Mouse (Mus musculus) right cerebral cortex, postnatal 36 days (tissue): ENCODE data around the gene Pkp4.

Source experiments
- DNase-seq, 2 experiments: peaks; one replicate each; pipeline ENCODE4 v3.0.0; 2022; ENCODE audit warnings: low spot score in 2 of 2, mixed read lengths in 1 of 2

Pkp4 gene

DNA sequence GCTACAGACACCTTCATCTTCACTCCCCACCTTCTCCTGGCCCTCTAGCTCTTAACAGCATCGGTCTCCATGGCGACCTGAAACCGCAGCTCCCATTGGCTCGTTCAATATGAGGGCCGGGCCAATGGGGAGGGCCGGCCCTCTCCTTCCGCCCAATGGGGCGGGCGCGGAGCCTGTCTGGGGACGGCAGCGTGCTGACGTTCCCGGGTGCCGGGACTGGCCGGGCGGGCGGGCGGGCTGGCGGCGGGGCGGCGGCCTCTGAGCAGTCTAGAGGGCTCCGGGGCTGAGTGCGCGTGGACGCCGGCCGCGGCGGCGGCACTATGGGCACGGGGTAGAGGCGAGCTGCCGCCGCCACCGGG lies at the start of gene Pkp4, which contains the start of gene Ccdc148:
Gene Pkp4 (plus strand): TSS at position 246 of the 359 bp plus-strand sequence.
Gene Ccdc148 (minus strand): TSS at position 79 of the 359 bp plus-strand sequence.
- peak; percentile 92 to 95 for DNase-seq

DNA sequence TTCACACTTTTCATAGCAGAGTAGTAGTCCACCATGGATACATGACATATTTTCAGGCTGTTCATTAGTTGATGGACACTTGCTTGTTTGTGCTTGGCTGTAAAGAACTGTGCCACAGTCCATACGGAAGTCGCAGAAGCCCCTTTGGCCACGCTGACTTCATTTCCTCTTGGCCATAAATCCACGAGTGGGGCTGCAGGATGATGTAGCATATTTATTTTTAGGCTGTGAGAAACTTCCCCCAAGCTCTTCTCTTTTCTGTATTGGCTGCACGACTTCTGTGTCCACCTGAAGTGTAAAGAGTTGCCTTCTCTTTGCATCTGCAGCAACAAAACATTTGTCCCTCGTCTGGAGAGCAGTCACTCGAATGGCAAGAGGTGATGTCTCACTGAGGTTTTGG lies 31.6 kb upstream of the Pkp4 start:
- DNase-seq, result no peak

DNA sequence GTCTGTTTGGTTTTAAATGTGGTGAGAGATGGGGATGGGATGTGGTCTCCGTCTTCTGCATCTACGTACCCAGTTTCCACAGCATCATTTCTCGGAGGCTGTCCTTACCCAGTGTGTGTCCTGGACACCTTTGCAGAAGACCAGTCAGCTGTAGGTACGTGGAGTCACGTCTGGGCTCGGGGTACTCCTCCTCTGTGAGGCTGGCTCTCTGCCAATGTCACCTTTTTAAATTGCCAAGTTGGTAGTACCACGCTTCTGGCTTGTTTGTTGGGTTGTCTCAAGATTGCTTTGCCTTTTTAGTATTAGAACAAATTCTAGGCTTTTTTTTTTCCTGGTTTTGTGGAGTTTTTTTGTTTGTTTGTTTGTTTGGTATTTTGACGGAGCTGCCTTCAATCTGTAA lies 30.8 kb upstream of the Pkp4 start:
- DNase-seq, result no peak

DNA sequence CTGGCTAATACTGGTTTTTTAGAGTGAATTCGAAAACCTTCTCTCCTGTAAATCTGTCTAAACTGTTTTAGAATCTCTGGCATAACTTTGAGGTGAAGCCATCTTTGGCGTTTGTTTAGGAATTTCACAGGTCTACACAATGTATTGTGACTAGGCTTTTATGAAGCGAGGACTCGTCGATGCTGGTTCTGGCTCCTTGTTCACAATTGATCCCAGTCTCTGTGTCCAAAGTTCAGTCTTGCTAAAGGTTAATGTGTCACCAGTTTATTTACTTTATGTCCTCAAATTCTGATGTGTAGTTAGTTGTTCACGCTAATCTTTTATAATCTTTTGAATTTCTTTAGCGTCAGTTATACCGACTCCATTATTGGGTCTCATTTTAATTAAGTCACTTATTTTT lies 29.6 kb upstream of the Pkp4 start:
- no peak for DNase-seq

DNA sequence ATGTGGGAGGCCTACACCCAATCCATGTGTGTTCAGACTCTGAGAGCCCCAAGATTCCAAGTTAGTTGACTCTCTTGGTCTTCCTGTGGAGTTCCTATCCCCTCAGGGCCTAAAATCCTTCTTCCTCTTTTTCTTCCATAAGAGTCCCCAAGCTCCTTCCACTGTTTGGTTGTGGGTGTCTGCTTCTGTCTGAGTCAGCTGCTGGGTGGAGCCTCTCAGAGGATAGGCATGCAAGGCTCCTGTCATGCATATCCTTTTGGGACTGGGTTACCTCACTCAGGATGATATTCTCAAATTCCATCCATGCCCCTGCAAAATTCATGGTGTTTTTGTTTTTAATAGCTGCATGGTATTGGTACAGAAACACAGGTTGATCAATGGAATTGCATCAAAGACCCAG lies 5.2 kb upstream of the Pkp4 start:
- DNase-seq, result no peak

DNA sequence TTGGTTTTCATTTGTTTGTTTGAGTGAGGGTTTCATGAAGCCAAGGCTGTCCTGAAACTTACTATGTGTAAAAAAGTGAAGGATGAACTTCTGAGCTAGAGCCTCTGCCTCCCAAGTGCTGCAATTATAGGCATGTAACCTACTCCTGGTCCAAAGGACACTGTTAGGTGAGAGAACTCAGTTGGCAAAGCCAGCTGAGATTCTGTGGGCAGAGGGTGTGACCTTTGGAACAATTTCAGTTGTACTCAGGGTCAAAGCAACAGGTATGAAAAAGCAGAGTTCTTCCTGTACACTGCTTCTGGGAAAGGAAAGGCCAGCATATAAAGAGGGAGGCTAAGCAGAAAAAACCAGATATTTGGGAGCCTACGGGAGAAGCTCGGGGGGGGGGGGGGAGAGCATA lies 2.5 kb upstream of the Pkp4 start:
- no peak for DNase-seq

DNA sequence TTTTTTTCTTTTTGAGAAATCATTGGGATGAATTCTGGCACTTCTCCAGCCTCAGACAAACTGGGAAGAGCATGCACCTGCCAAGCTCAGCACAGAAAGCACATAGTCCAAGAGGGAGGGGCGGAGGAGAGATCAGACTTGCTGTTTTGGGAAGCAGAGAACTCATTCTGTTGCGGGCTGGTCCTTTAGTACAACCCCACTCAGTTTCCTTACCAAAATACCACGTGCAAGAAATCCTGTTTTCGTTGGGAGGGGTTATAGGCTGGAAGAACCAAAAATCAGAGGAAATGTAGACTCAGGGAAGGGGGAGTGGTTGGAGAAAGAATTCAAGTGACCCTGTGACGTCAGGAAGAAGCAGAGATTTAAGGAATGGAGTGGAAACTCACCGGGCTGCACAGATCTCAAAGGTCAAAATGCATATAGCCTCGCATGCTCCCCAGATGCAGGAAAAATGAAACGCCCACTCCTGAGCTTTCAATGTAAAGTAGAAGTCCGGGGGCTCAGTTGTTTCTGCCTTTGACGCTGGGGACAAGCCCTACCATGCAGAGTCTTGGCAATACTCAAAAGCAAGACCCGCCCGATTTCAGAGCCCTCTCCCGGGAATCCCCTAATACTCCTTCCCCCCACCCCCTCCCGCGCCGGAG lies 567 bp upstream of the Pkp4 start:
- DNase-seq, result peak in 1 of 2 experiments; percentile 32

DNA sequence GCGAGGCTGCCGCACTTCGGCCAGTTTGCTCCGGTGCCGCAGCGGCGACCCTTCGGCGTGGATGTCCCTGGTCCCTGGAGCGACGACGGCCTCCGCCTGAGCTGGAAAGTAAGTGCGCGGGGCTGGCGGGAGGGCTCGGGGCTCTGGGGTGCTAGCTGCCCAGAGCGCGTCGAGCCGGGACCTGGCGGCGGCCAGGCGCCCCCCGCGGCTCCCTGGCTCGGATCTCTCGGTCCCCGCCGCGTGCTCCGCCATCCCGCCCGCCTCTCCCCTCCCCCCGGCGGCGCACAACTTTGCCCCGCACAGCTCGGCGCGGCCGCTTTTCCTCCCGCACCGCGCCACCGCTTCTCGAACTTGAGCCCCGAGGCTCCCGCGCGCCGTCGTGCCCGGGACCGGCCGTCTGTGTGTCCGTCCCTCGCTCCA lies 381 bp downstream of the Pkp4 start:
- peak in 1 of 2 experiments; percentile 20 for DNase-seq

DNA sequence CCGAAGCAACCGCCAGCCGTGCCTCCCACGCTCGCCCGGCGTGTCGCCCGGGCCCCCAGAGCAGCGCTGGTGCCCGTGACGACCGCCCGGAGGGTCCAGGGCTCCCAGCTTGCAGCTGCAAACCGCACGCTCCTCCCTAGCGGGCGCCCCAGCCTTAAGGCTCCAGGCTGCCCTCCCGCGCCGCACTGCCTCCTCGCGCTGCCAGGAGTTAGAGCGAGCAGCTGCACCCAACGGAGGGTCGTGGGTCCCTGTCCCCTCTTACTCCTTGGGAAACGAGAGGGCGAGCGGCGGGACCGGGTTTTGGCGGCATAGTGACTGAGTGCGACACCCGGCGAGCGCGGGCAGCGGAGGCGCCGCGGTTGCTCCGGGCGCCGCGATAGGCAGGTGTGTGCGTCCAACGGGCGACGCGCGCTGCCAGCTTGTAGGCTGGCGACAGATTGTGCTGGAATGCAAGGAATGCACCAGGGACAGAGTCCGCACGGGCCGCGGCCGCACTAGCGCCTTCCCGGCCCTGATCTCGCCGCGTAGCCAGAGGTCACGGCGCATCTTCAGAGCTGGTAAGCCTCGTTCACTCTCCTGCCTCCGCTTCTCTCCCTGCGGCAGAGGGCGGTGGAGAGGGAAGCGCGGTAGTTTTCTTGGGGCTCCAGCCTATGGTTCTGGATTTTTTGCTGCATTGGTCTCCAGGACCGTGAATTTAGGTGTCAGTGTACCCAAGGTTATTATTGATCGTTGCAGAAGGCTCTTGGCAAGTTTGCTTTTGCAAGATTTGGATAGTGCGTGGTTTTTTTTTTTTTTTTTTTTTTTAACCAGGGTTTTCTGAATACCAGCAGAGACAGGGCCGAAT lies 1.0 kb downstream of the Pkp4 start:
- DNase-seq, result peak; percentile 53 to 66

DNA sequence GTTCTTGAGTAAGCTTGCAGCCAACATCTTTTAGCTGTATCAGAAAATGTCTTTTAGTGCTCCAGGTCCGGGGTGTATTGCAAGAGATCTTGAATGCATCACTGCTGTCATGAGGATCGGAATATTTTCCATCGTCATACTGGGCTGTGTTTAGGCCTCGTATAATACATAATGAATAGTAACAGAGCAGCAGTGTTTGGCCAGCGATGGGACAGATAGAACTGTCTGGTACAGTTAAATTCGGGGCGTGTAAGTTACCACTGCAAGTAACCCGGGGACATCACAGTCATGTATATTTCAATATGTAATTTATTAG lies 1.6 kb downstream of the Pkp4 start:
- DNase-seq, result no peak

DNA sequence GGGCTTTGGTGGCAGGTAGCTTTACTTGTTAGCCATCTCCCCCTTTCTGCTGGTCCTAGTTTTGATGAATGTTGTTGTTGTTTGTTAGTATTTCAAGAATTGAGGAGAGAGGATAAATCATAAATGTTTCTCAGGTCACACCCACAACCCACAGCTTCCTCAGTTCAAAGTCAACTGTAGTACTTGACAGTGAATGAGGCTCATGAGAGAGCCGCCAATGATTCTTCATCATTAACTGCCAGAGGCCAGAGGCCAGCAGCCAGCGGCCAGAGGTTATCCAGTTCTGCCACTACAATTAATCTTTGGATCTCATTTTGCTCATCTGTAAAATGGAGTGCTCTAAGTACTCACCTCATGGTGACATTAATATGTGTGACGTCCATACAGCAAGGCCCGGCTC lies 6.3 kb downstream of the Pkp4 start:
- no peak for DNase-seq

DNA sequence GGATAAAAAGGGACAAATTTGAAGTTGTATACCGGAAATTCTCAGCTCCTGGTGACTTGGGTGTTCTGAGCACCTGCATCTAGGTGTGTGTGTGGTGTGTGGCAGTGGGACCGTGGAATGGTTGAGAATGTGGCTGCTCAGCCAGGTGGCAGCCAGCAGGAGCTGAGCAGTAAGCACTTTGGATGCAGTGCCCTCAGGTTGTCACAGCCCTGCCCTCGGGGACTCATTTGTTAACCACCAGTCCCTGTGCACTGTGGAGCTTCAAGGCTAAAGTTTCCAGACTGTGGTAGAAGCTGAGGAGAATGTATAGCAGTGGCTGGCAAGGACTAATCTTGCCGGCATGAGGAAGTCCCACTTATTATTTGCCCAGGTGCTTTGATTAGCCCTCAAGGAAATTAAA lies 7.2 kb downstream of the Pkp4 start:
- DNase-seq, result no peak

DNA sequence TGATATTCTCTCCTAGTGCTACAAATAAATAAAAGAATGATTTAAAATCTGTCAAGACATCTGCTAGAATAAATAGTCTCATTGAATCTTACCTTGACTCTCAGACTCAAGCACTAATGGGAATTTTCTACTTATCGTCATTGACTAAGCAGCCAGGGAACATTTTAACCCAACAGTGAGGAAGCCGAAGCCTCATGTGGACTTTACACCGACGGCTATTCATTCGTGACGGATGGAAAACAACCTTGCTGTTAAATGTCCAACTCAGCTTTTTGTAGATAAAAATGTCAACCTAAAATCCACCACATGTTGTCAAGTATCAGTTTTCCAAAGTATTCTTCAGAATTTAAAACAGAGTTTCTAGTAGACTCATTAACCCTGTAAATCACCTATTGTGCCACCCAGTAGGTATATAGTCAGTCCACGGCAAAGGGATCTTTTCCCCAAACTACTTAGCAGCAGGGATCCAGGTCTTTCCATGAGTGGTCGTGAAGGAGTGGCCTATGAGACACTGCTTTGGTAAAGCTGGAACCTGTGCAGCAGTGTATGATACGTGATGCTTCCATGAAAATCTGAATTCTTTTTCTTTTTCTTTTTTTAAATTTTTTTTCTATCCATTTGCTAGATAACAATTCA lies 9.0 kb downstream of the Pkp4 start:
- no peak for DNase-seq

DNA sequence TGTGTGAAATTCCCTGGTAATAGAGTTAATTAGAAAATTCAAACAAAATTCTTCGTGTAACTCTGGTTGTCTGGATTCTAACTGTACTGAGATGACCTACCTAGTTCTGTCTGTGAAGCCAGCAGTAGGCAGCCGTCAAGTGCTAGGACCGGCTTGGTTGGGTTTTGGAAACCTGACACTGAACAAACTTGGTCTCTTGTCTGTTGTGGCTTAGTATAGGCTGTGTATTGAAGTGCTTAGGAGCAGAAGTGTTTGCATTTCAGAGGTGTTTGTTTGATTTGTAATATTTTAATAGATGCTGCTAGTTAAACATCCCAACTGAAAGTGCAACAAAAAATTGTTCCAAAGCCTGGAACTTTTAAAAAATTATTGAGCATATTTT lies 9.5 kb downstream of the Pkp4 start:
- no peak for DNase-seq

DNA sequence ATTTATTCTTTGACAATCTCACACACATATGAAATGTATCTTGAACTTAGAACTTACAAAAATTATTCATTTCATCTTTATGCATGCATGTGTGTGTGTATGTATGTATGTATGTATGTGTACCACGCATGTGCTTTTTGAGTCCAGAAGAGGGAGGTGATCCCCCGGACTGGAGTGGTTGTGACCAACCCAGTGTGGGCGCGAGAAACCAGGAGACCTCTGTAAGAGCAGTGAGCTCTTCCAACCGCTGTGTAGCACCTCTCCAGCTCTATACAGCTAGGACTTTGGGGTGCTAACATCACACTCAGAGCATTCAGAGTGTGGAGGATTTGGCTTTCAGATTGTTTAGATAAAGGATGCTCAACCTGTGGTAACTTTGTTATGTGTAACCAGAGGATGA lies 9.9 kb downstream of the Pkp4 start:
- no peak for DNase-seq

DNA sequence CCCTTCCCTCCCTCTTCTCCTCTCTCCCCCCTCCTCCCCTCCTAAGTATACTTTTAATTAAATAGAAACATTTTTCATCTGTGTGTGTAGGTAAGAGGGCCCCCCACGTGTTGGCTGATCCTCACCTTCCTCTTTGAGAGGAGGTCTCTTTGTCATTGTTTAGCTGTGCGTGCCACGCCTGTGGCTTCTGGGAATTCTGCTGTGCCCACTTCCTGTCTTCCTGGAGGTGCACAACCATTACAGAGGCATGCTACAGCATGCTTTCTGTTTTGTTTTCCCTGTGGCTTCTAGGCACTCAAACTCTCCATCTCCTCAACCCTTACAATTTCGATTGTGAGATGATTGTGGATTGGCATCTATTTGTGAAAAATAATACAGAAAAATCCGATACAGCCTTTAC lies 10.9 kb downstream of the Pkp4 start:
- DNase-seq, result no peak

DNA sequence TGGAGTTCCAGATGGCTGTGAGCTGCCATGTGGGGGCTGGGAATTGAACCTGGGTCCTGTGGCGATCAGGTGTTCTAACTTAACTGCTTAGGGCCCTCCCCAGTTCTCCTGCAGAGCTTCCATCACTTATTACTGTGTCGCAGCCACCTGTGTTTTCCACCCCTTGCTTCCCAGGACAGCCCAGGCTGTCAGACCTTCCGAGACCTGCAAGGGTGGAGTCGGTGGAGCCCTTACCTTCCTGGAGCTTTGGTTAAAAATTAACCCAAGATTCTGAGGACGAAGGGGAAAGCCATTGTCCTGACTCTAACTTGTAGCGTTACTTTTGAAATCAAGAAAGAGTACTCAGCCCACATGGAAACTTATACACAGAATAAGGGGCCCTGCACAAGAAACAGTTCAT lies 15.3 kb downstream of the Pkp4 start:
- DNase-seq, result no peak

DNA sequence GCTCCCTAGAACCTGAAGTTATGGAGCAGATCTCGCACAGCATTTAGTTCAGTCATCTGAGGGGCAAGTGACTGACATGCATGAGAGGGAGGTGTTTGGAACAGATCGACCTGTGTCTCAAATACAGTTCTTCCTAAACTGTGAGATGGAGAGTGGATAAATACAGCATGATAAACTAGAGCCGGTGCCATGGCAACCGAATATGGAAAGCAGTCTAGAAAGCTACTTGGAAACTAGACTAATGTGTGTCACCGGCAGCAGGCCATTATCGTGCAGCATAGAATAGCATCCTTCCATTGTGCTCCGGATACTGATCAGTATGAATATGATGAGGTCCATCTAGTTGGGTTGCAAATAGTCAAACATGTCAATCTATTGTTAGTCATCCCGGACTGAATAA lies 17.5 kb downstream of the Pkp4 start:
- DNase-seq, result peak; percentile 46 to 70

DNA sequence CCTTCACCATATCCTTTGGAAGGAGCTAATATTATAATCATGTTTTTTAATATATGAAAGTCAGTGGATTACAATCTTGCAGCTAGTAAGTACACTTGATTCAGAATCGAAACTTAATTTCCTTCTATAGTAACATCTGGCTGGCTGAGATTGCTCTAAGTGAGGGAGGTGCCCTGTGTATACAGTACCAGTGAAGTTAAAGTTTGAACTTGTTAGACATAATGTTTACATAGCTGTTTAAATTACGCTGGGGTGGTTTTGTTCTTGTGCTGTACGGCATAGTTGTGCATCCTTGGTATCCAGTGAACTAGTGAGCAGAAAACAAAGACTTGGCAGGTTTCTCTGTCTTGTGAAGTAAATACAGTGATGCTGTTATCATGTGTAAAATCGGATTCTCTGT lies 18.3 kb downstream of the Pkp4 start:
- DNase-seq, result no peak

DNA sequence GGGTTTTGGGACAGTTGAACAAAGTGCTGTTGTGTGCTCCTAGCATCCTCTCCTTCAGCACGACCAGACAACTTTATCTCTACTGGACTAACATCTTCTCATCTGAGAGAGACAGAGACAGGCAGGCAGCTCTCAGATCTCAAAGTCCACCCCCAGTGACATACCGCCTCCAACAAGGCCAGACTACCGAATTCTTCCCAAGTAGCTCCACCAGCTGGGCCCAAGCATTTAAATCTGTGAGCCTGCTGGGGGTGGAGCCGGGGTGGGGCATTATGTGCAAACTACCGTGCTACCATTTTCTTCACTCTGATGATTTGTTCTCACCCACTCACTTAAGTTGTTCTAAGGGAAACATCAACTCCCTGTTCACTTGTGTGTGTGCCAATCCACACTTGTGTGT lies 18.8 kb downstream of the Pkp4 start:
- DNase-seq, result no peak

DNA sequence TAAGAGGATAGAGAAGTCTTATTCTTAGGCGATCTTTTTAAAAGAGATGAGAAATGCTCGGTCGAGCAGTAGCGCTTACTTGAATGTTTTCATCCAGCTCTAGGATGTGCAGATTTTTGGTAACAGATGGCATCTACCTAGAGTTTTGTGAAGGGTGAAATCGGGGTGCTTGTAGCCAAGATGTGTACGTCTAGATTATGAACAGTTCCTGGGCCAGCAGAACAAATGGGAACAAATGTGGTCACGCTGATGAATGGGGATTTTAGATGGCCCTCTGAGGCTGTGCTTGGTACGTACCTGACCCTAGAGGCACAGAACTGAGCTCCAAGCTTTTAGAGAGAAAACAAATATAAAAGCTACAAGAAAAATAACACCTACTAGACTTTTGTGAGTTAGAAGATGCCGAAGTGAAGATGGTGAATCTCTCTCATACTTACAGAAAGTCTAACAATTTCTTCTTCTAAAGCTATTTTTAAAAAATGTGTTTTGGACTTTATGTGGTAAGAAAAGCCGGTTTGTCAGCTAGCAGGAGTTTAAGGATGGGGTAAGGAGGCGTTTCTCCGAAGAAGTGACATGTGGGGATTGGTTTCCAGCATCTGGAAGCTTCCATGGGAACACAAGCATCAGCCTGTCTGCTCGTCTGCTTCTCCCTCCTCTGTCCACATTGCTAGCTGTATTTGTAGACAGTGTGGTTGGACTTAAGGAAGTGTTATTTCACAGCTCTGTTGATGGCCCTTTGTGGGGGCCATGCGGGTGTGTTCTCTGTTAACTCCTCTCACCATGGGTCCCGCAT lies 20.9 kb downstream of the Pkp4 start:
- DNase-seq, result peak in 1 of 2 experiments; percentile 28

DNA sequence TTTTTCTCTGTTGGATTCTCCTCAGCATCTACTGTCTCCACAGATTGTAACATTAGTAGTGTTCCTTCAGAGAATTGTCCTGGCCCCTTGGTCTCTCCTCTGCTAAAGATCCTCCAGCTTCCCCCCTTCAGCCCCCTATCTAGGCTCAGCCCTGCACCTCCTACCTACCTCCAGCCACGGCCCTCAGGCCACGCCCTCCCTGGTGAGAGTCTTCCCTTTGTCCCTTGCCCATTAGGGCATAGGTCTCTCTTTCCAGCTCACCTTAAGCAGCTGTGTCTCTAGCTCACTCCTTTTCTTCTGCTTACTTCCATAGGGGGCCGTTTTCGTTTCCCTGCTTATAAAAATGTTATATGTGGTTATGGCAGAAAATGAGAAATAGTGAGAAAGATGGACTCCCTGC lies 22.9 kb downstream of the Pkp4 start:
- no peak for DNase-seq
